14 mouse cellular contexts compared by ENCODE assay signal in the genomic region with DNA sequence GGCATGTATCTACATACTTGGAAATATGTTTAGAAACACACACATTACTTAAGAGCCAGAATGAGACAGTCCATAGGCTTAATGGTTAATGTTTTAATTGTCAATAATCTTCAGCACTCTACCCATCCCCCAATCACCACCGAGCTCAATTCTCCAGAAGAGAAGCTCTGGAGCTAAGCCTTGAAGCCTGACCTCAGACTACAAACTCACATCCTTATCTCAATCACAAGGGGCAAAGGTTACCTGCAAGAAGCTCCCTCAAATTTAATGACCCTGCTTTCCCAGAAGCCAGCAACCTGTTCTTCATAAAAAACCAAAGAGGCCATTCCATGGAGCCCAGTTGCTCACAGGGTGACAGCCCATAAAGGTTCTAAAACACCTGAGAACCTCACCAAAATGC. TPM values are rescaled to one million over a fixed set of nuclear protein-coding genes. Genes with fewer than 3 reads are reported as not detected.
"Had no signal": no experiment of that assay in that cellular context is flagged by ENCODE, and none has a peak within 500 bp of the region (broad histone marks: within the 10 kb centered on the region; RNA-seq: fewer than 3 reads in every experiment).

No protein-coding gene starts in this region.

- H3K36me3 ChIP-seq: limb, embryonic 13.5 days; midbrain, embryonic 13.5 days; neural tube, embryonic 15.5 days had no signal

- ATAC-seq: midbrain, embryonic 13.5 days had no signal

- H3K9ac ChIP-seq: limb, embryonic 13.5 days; midbrain, embryonic 13.5 days; neural tube, embryonic 15.5 days had no signal

- H3K27me3 ChIP-seq: midbrain, embryonic 13.5 days; neural tube, embryonic 15.5 days had no signal

- H3K4me3 ChIP-seq: limb, embryonic 13.5 days; midbrain, embryonic 13.5 days; myocyte; neural tube, embryonic 15.5 days had no signal

- DNase-seq: kidney, adult 11 months; kidney, adult 9 months; kidney, postnatal 4 days; left cerebral cortex, postnatal 4 days; lung, adult 18-20 months; right cerebral cortex, adult 18-20 months; right cerebral cortex, postnatal 25 days; thymus, adult 18-20 months; thymus, postnatal 14 days had no signal

- H3K9me3 ChIP-seq: limb, embryonic 13.5 days; midbrain, embryonic 13.5 days; neural tube, embryonic 15.5 days had no signal

- H3K27ac ChIP-seq: kidney, postnatal 0 days; limb, embryonic 13.5 days; midbrain, embryonic 13.5 days; neural tube, embryonic 15.5 days had no signal

- H3K4me2 ChIP-seq: limb, embryonic 13.5 days; midbrain, embryonic 13.5 days; neural tube, embryonic 15.5 days had no signal

- H3K4me1 ChIP-seq: limb, embryonic 13.5 days; midbrain, embryonic 13.5 days; neural tube, embryonic 15.5 days had no signal

RNA-seq across cellular contexts. Expression of a gene that starts 19.1 kb away (rescaled TPM):
- polyA plus RNA-seq: myocyte; neural tube, embryonic 15.5 days had no signal
